Mouse (Mus musculus): ENCODE results near the gene Sstr1. TPM values are rescaled to one million over a fixed set of nuclear protein-coding genes. Genes with fewer than 3 reads are reported as not detected.

Gene Sstr1
- 0.36 and 1.2 TPM in 2 replicates for polyA plus RNA-seq (2012; rRNA removed)

DNA sequence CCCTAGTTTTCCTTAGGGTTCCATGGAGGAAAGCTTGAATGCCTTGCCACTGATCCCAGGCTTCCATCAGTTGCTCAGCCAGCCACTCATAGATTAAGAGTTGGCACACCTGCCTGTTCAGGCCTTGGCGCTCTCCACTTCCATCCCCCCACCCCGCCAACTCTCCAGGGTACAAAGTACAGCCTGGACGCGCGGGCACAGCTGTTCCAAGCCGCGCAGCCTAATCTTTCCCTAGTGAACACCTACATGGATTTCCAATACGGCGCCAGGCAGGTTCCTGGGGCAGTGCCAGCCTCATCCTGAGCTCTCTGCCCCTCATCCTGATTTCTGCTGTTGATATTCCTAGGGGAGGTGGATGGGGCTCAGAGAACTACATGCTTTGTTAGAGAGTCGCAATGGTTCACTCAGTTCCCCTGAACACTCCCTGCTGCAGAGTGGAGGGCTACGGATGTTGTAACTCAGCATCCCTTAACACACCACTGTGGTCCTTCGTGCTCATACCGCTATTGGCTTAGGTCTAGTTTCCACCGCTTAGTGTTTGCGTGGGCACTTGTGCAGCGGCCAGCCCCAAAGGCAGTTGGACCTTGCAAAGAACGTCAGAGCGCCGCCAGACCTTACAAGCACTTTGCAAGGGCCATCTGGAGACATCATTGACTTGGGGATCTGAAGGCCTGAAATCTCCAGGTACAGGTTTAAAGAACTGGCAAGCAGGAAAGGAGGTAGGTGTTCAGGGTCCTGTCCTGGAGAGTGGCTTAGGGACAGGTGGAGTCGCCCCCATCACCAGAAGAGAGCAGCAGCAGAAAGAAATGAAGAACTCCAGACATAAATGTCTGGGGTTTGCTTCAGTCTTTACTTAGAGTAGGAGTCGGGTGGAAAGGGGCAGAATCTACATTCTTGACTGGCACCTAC lies at the start of gene Sstr1:
Gene Sstr1 (plus strand): TSS at position 610 of the 909 bp plus-strand sequence.

Other genes with a start within 250 kb of the Sstr1 start
- gene Clec14a, start 57.5 kb downstream of the Sstr1 start, polyA plus RNA-seq (2012; rRNA removed): 5.6 and 5.9 TPM in 2 replicates

Measured in central nervous system, embryonic 11.5 days (tissue).